Mouse (Mus musculus): ENCODE results near the gene Zscan5b.
"Not testable (repeated sequence)": the region's sequence is repeated elsewhere in the genome, so short reads cannot be mapped to it uniquely, and the experiment has no call there.

Gene Zscan5b

DNA sequence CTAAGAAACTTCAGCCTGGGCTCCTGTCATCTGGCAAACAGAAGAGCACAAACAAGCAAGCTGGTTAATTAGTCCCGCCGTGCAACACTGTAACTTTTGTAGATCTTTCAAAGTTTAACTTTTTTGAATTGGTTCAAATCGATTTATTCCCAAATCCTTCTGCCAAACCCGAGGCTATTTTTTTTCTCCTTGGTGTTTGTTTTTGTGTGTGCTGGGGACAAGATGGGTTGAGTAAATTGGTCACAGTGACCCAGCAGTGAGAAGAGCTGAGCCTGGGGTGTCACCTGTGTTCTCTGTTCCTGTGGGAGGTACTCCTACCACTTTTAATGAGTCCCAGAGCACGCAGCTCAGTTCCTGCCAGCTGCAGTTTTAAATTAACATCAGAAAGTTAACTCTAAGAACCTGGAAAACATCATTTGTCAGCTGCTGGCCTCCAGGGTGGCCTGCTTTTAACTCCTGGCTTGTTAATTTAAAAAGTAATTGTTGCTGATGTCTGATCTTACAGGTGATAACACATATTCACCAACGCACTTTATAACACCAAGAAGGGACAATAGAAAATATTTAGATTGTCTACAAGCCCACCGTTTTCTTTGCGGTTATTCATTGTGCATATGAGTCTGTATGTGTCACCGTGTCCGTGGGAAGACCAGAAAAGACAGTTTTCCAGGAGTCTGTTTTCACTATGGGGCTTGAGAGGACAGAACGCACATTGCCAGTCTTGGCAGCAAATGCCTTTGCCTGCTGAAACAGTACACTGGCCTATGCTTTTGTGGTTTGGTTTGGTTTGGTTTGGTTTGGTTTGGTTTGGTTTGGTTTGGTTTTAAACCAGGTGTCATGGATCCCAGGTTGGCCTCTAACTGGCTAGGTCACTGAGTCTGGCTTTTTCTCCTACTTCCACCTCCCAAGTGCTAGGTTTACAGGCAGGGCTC lies 22.5 kb downstream of the Zscan5b start:
- DNase-seq (ENCODE audit: low read depth) = no peak

DNA sequence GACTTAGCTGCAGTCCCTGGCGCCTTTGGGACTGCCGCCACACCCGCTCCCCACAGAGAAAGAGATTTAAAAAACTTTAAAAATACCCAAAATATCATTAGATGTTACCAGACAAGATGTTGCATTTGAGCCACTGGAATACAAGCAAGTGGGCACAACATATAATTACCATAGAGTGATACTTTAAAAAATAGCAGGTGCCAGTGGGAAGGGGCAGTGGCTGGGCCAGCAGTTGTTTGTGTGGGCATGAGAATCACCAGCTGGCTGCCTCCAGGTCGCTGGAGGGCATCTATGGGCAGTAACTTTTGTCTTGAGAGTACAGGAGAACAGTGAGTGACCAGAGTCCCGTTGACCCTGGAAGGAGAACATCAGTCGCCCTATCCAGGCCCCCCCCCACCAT lies 30.3 kb downstream of the Zscan5b start, which contains the start of gene Epp13:
Epp13 (plus strand) TSS at position 301 of the 400 bp plus-strand sequence.
- DNase-seq (ENCODE audit: low read depth) = no peak

DNA sequence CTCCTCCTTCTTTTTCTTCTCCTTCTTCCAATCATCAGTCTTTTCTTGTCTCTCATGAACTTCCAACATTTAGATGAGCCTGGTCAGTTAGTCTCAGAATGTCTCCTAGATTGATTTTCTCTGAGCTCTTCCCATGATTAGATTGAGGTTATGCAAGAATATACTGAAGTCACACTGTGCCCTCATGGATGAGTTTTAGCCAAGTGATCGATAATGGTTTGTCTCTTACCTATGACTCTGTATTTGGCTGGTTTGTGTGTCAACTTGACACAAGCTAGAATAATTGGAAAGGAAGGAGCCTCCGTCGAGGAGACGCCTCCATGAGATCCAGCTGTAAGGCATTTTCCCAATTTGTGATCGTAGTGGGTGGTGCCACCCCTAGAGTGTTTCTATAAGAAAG lies 32.4 kb downstream of the Zscan5b start:
- no peak for DNase-seq (ENCODE audit: low read depth)

DNA sequence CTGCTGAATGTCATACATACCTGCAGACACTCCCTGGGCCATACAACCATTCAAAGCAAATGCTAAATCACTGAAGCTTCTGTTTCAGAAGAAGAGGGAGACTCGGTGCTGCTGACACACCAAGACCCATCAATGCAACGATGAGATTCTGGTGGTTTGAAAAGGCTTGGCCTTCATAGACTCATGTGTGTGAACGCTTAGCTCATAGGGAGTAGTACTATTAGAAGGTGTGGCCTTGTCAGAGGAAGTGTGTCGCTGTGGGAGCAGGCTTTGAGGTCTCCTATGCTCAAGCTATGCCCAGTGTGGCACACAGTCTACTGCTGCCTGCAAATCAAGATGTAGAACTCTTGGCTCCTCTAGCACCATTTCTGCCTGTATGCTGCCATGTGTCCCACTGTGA lies 35.3 kb downstream of the Zscan5b start:
- DNase-seq (ENCODE audit: low read depth) = no peak

GRCm38 (mm10) chr7:6258232-6259220 lies 36.4 kb downstream of the Zscan5b start:
- no peak for DNase-seq (ENCODE audit: low read depth)

- DNase-seq (ENCODE audit: low read depth) = not testable (repeated sequence)
Observed at GRCm38 (mm10) chr7:6260004-6260403, 37.9 kb downstream of the Zscan5b start.

DNA sequence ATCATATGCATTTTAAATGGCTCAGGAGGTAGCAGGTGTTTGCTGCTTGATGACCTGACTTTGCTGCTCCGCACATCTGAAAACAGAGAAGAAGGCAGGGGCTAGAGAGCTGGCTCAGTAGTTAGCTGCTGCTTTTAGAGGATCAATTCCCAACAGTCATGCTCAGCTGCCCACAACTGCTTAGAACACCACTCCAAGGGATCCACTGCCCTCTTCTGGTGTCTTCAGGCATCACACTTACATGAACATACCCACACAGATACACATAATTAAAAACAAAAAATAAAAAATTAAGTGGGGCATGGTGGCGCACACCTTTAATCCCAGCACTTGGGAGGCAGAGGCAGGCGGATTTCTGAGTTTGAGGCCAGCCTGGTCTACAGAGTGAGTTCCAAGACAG lies 40.0 kb downstream of the Zscan5b start:
- DNase-seq (ENCODE audit: low read depth) = no peak

DNA sequence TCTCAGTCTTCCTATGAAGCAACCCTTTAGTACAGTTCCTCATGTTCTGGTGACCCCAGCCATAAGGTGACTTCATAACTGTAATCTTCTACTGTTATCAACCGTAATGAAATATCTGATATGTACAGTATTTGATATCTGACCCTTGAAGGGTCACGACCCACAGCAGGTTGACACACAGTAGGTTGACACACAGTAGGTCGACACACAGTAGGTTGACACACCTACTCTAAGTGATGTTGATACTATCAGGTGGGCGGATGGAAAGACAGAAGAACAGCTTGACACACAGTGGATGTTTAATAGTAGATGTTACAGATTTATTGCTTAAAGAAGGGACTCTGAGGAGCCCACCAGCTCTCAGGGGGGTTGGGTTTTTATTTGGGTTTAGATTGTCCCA lies 40.9 kb downstream of the Zscan5b start:
- DNase-seq (ENCODE audit: low read depth) = no peak

DNA sequence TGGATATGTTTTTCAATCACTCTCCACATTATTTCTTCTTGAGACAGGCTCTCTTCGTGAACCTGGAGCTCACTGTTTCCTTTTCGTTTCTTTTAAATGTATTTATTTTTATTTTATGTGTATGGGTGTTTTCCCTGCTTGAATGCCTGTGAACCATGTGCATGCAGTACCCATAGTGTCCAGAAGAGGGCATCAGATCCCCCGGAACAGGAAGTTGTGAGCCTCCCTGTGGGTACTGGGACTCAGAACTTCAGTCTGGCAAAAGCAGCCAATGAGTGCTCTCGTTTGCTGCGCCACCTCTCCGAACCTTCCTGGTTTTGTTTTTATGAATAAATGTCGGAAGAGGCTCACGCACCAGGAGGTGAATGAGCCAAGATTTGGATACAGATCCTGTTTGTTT lies 43.6 kb downstream of the Zscan5b start:
- no peak for DNase-seq (ENCODE audit: low read depth)

GRCm38 (mm10) chr7:6277906-6278305 lies 55.8 kb downstream of the Zscan5b start:
- no peak for DNase-seq (ENCODE audit: low read depth)

- peak; percentile 88 for DNase-seq (ENCODE audit: low read depth)
Observed at GRCm38 (mm10) chr7:6282749-6283148, 60.7 kb downstream of the Zscan5b start.

DNA sequence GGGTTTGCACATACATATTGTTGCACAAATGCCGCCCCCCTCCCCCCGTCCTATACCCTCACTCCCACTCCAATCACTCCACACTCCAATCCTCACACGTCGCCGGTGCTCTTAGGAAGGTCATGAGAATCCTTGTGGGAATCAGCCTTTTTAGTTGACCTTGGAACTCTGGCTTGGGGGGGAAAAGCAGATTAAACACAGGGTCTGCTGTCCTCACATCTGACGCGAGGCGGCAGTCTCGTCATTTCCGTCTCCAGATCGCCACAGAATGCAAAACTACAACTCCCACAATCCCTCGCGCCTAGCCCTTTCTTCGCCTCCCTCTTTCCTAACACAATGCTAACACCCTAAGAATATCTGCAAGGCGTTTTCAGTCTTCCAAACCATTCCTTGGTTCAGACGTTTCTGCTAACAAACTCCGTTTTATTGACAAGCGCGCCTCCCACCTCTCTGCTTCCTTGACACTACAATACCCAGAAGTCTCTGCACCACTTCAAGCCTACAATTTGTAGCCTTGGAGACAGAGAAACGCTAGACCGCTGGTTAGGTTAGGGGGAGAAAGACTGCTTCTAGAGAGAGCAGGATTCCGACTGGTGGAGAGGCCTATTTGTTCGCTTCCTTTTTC lies 61.5 kb downstream of the Zscan5b start:
- DNase-seq (ENCODE audit: low read depth) = peak; percentile 83

- DNase-seq (ENCODE audit: low read depth) = no peak
Observed at GRCm38 (mm10) chr7:6284442-6285012, 62.4 kb downstream of the Zscan5b start.

- DNase-seq (ENCODE audit: low read depth) = no peak
Observed at GRCm38 (mm10) chr7:6285366-6285765, 63.3 kb downstream of the Zscan5b start.

DNA sequence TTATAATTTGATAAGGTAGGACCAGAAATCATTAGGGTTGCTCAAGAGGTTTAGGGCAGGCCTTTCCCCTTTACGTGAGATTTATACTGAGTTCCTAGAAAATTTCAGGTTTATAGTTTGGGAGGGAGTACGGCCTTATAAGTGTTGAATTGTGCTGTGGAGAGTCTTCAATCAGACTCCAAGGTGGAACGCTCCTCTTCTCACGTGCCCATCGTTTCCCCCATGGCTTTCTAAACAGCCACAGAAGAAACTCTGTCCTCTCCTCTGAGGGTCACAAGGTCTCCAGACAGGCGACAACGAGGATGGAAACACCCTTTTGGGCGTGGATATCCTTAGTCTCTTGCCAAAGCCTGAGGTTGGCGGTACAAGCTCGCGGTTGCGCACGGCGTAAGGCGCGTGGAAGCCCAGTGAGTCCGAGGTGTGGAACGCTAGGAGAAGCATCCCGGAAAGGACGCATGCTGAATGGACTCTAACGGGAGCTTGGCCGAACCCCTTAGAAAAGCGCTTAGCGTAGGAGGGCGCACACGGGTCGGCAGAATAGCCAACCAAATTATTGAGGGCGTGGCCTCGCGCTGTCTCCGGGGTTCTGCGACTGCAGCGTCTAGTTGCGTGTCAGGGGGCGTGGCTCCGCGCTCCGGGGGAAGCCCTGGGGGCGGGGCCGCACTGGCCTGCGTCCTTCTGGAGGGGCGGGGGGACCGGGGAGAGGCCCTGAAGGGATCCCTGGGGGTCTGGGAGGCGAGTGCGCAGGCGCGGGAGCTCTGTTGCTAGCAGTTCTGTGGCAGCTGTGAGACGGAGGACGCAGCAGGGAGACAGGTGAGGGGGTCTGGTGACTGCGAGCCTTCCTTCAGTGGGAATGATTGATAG lies 64.0 kb downstream of the Zscan5b start, which contains the start of gene Zfp667:
Zfp667 (plus strand) TSS at position 738 of the 864 bp plus-strand sequence.
- peak; percentile 97 for DNase-seq (ENCODE audit: low read depth)

- no peak for DNase-seq (ENCODE audit: low read depth)
Observed at GRCm38 (mm10) chr7:6286921-6287531, 64.9 kb downstream of the Zscan5b start.
